Mouse (Mus musculus) myocyte (in vitro differentiated cells): Measurements from ENCODE around the gene Lrfn3. TPM values are rescaled to one million over a fixed set of nuclear protein-coding genes. Genes with fewer than 3 reads are reported as not detected.

Experiments
- H3K27me3 ChIP-seq: one replicate; pipeline ENCODE4 v1.6.1; 2011; ENCODE audit not compliant: control insufficient read depth, insufficient read depth, insufficient read length
- H3K36me3 ChIP-seq: one replicate; pipeline ENCODE4 v1.6.1; 2011; ENCODE audit not compliant: control insufficient read depth, insufficient read depth
- H3K4me2 ChIP-seq: one replicate; pipeline ENCODE4 v1.6.1; 2011; ENCODE audit warnings: low read depth, control low read depth
- H3K4me3 ChIP-seq: one replicate; pipeline ENCODE4 v1.5.1; 2011; ENCODE audit warnings: mild to moderate bottlenecking, control low read depth, moderate library complexity
- H3K79me2 ChIP-seq: one replicate; pipeline ENCODE4 v1.6.1; 2011; ENCODE audit not compliant: control insufficient read depth, insufficient read depth
- H3ac ChIP-seq: one replicate; pipeline ENCODE4 v1.6.1; 2011; ENCODE audit not compliant: control insufficient read depth, insufficient read length
- CEBPB ChIP-seq: IDR thresholded peaks from 2 replicates; pipeline ENCODE4 v1.6.1; 2011; ENCODE audit warnings: mild to moderate bottlenecking, moderate library complexity; ENCODE audit not compliant: poor library complexity, insufficient read depth, severe bottlenecking
- E2F4 ChIP-seq: IDR thresholded peaks from one replicate; pipeline ENCODE4 v1.6.1; 2011; ENCODE audit warnings: mild to moderate bottlenecking, control low read depth, moderate library complexity; ENCODE audit not compliant: insufficient read depth
- MAX ChIP-seq: IDR thresholded peaks from one replicate; pipeline ENCODE4 v1.6.1; 2011; ENCODE audit warnings: low read depth, mild to moderate bottlenecking, control low read depth
- MYOD1 ChIP-seq, 3 experiments: IDR thresholded peaks; one replicate each; pipeline ENCODE4 v1.6.1; 2011; ENCODE audit warnings: control low read depth in 2 of 3, low read depth in 2 of 3, mild to moderate bottlenecking in 2 of 3, moderate library complexity in 1 of 3; ENCODE audit not compliant: insufficient read length in 2 of 3, control insufficient read depth in 1 of 3
- MYOG ChIP-seq, 3 experiments: IDR thresholded peaks; one replicate each; pipeline ENCODE4 v1.6.1; 2011; ENCODE audit warnings: control low read depth in 2 of 3, low read depth in 2 of 3, mild to moderate bottlenecking in 2 of 3; ENCODE audit not compliant: insufficient read length in 2 of 3, control insufficient read depth in 1 of 3, insufficient read depth in 1 of 3
- POLR2A ChIP-seq: IDR thresholded peaks from one replicate; pipeline ENCODE4 v1.6.1; 2011; ENCODE audit warnings: low read depth, mild to moderate bottlenecking, control low read depth, moderate library complexity; ENCODE audit not compliant: insufficient read length
- POLR2AphosphoS2 ChIP-seq: IDR thresholded peaks from one replicate; pipeline ENCODE4 v1.6.1; 2011; ENCODE audit warnings: low read depth, control low read depth; ENCODE audit not compliant: insufficient read length
- REST ChIP-seq: IDR thresholded peaks from one replicate; pipeline ENCODE4 v1.6.1; 2011; ENCODE audit warnings: mild to moderate bottlenecking, control low read depth, moderate library complexity; ENCODE audit not compliant: insufficient read depth, insufficient read length
- SRF ChIP-seq: IDR thresholded peaks from one replicate; pipeline ENCODE4 v1.6.1; 2011; ENCODE audit warnings: low read depth; ENCODE audit not compliant: control insufficient read depth, insufficient read length
- TCF12 ChIP-seq: IDR thresholded peaks from one replicate; pipeline ENCODE4 v1.6.1; 2011; ENCODE audit warnings: mild to moderate bottlenecking, control low read depth; ENCODE audit not compliant: poor library complexity, insufficient read depth, severe bottlenecking
- TCF3 ChIP-seq: IDR thresholded peaks from one replicate; pipeline ENCODE4 v1.6.1; 2011; ENCODE audit warnings: low read depth, control low read depth; ENCODE audit not compliant: insufficient read length
- USF1 ChIP-seq: IDR thresholded peaks from one replicate; pipeline ENCODE4 v1.6.1; 2011; ENCODE audit warnings: low read depth, mild to moderate bottlenecking, control low read depth, moderate library complexity
- polyA plus RNA-seq: library from polyadenylated mRNA; unstranded; fragments of >200 nt; fragmentation: generic; extraction: Trizol; gene quantifications from one replicate; pipeline ENCODE4 v1.2.1, GENCODE M21; 2012; ENCODE audit warnings: missing spikeins

Lrfn3 gene
- polyA plus RNA-seq, 1 experiment: 0.66 TPM

DNA sequence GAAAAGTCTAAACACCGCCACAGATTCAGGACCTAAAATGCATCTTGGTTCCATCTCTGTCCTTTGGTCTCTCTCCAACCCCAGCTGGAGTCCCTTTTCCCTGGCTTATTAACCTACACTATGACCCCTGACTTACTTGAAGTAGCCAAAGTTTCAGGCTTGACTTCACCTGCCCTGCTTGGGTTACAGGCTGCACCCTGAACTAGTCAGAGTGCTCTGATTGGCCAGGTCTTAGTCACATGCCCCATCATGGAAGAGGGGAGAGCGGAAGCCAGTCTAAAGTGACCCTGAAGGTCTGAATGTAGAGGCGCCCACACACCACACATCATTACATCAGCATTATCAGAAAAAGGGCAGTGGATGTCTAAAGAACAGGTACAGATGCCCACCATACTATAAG lies 44.4 kb downstream of the Lrfn3 start:
- Histone ChIP-seq H3K79me2 (no peaks in the 10 kb centered on the region), H3K4me2 (no peak overlapping the region), H3K27me3 (no peaks in the 10 kb centered on the region), H3K36me3 (no peaks in the 10 kb centered on the region), H3ac (no peak overlapping the region), H3K4me3 (no peak overlapping the region)
- TF ChIP-seq REST: no peak
- no peak for TF ChIP-seq TCF12
- no peak for TF ChIP-seq MYOD1 (IDR thresholded peaks at IDR 0.05; ENCODE audit: control insufficient read depth in 1 of 3, insufficient read length in 2 of 3, low read depth in 2 of 3)
- no peak for TF ChIP-seq POLR2AphosphoS2
- no peak for TF ChIP-seq SRF
- no peak for TF ChIP-seq MAX
- no peak for TF ChIP-seq USF1
- TF ChIP-seq TCF3: no peak
- TF ChIP-seq CEBPB: no peak
- no peak for TF ChIP-seq E2F4
- no peak for TF ChIP-seq MYOG (IDR thresholded peaks at IDR 0.05; ENCODE audit: control insufficient read depth in 1 of 3, insufficient read depth in 1 of 3, insufficient read length in 2 of 3, low read depth in 2 of 3)
- no peak for TF ChIP-seq POLR2A

DNA sequence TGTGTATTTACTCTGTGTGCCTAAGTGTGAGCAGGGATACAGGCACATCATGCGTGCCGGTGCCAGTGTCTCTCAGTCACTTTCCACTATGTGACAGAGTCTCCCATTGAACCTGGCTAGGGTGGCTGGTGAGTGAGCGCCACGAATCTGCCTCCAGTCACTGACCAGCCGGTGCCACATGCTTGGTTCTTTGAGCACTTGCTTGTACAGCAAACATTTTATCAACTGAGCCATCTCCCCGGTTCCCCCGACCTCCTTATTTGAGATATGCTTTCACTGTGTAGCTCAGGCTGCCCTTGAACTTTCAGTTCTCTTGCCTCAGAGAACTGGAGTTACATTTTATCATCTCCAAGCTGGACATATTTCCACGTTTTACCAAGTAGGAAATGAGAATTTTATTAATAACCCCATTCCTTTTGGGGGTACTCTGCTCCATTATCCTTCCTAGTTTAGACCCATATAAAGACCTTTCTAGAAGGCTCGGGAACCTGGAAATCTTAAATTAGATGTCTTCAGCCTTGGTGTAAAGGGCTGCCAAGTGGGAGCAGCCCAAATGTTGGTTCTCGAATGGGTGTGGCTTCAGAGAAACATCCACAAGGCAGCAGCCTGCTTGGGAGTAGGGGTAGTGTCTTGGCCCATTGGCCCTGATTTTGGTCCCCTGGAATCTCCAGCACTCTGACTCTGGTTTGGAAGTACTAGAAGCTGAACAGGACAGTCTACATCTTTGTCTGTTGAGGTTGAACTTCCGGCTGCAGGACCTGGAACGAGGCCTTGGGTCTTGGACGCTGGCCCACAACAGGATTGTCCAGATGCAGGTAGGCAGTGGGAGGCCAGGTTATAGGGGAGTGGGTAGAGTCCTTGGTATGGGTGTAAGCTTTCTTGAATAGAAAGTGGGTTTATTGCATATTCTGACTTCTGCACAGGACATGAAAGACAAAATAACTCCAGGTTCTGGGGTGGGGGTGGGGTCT lies 46.7 kb downstream of the Lrfn3 start:
- no peak overlapping the region for H3ac ChIP-seq
- H3K4me3 ChIP-seq: no peak overlapping the region
- no peak for TF ChIP-seq USF1
- TF ChIP-seq TCF12: no peak
- no peak for TF ChIP-seq MYOD1 (IDR thresholded peaks at IDR 0.05; ENCODE audit: control insufficient read depth in 1 of 3, insufficient read length in 2 of 3, low read depth in 2 of 3)
- no peak for TF ChIP-seq CEBPB
- TF ChIP-seq MAX: no peak
- no peak for TF ChIP-seq TCF3
- no peak for TF ChIP-seq POLR2A
- no peak for TF ChIP-seq E2F4
- TF ChIP-seq SRF: no peak
- TF ChIP-seq REST: no peak
- TF ChIP-seq POLR2AphosphoS2: no peak
- TF ChIP-seq MYOG (IDR thresholded peaks at IDR 0.05; ENCODE audit: control insufficient read depth in 1 of 3, insufficient read depth in 1 of 3, insufficient read length in 2 of 3, low read depth in 2 of 3): no peak
- no peaks in the 10 kb centered on the region for H3K27me3 ChIP-seq
- no peaks in the 10 kb centered on the region for H3K36me3 ChIP-seq
- H3K4me2 ChIP-seq: no peak overlapping the region
- H3K79me2 ChIP-seq: no peaks in the 10 kb centered on the region

GRCm38 (mm10) chr7:30314721-30315155 lies 47.8 kb downstream of the Lrfn3 start, which contains the start of gene Syne4:
Gene Syne4 (plus strand): TSS chr7:30314807.
- H3K4me2 ChIP-seq: no peak within 1 kb of the TSS
- no peaks in the 10 kb centered on the region for H3K79me2 ChIP-seq
- H3ac ChIP-seq: no peak within 1 kb of the TSS
- no peaks in the 10 kb centered on the region for H3K27me3 ChIP-seq
- no peak for TF ChIP-seq MYOD1 (IDR thresholded peaks at IDR 0.05; ENCODE audit: control insufficient read depth in 1 of 3, insufficient read length in 2 of 3, low read depth in 2 of 3)
- no peak for TF ChIP-seq REST
- TF ChIP-seq SRF: no peak
- H3K4me3 ChIP-seq: no peak within 1 kb of the TSS
- no peaks in the 10 kb centered on the region for H3K36me3 ChIP-seq

DNA sequence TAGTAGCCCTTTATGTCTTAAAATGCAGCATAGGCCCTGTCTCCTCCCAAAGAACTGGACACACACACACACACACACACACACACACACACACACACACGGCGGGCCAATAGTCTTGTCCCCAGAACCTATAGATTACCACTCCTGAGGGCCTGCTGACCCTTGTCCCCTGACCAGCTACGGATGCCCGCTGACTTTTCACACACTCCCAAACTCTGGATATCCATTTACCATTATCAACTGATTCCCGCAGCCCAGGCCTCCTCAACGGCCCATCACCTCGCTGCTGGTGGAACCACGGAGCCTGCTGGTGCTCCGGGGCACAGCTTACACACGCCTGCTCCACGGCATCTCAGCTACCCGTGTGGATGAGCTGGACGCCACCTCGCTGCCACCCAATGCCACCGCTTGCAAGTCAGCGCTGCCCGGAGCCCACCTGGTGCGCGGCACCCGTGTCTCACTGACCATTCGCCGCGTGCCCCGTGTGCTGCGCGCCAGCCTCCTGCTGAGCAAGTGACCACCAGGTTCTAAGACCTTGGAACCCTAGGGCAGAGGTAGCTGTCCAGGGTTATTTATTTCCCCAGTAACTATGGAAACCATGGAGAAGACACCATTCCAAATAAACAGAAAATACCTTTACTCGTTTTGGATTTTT lies 48.8 kb downstream of the Lrfn3 start:
- no peak overlapping the region for H3K4me2 ChIP-seq
- no peaks in the 10 kb centered on the region for H3K36me3 ChIP-seq
- TF ChIP-seq MYOG (IDR thresholded peaks at IDR 0.05; ENCODE audit: control insufficient read depth in 1 of 3, insufficient read depth in 1 of 3, insufficient read length in 2 of 3, low read depth in 2 of 3) (peak in 1 of 3 experiments; percentile 16), MAX (no peak), POLR2AphosphoS2 (peak; percentile 46), E2F4 (no peak)

More for the DNA sequence above, 48.8 kb downstream of the Lrfn3 start:
- Histone ChIP-seq H3K27me3 (no peaks in the 10 kb centered on the region), H3K4me3 (no peak overlapping the region), H3ac (no peak overlapping the region), H3K79me2 (no peaks in the 10 kb centered on the region)
